ENCODE assay signal across 11 mouse cellular contexts in genomic region chr14:31431789-31432330, GRCm38 (mm10). TPM values are rescaled to one million over a fixed set of nuclear protein-coding genes. Genes with fewer than 3 reads are reported as not detected.
DNase-seq lines count a peak whose midpoint lies in the region; ATAC-seq and TF ChIP-seq lines count a peak whose summit lies in the region.
"Had no signal": no experiment of that assay in that cellular context is flagged by ENCODE, and none has a peak within 500 bp of the region (broad histone marks: within the 10 kb centered on the region; RNA-seq: fewer than 3 reads in every experiment).

No protein-coding gene starts in this region.

- 65% methylated on average over 3 of the region's 3 CpGs for WGBS in heart, embryonic 15.5 days
- WGBS in liver, embryonic 11.5 days = 30% methylated on average over 3 of the region's 3 CpGs
- WGBS in hindbrain, embryonic 11.5 days = 86% methylated on average over 3 of the region's 3 CpGs

- no peaks in the 10 kb centered on the region for H3K9me3 ChIP-seq in heart, embryonic 15.5 days (replicated peaks)
- no peaks in the 10 kb centered on the region for H3K9me3 ChIP-seq in liver, embryonic 11.5 days (ENCODE audit: control insufficient read depth, low read length)
- H3K9me3 ChIP-seq in hindbrain, embryonic 11.5 days (ENCODE audit: control insufficient read depth, low read length) = no peaks in the 10 kb centered on the region
- H3K9me3 ChIP-seq: limb, embryonic 15.5 days; neural tube, embryonic 13.5 days had no signal

- no peaks in the 10 kb centered on the region for H3K27me3 ChIP-seq in heart, embryonic 15.5 days
- H3K27me3 ChIP-seq in liver, embryonic 11.5 days (replicated peaks; ENCODE audit: control insufficient read depth, insufficient read depth, low read length) = peaks cover 8% of the 10 kb centered on the region; the same call in 1 of the 2 replicates
- H3K27me3 ChIP-seq in hindbrain, embryonic 11.5 days (ENCODE audit: control insufficient read depth, insufficient read depth, low read length) = no peaks in the 10 kb centered on the region
- H3K27me3 ChIP-seq: limb, embryonic 15.5 days; Patski had no signal

- H3K4me2 ChIP-seq in heart, embryonic 15.5 days = peak overlapping the region; percentile 41; the same call in 1 of the 2 replicates
- H3K4me2 ChIP-seq in liver, embryonic 11.5 days = peak overlapping the region; percentile 98
- H3K4me2 ChIP-seq in hindbrain, embryonic 11.5 days (replicated peaks; ENCODE audit: low read depth, low read length) = no peak overlapping the region
- H3K4me2 ChIP-seq: limb, embryonic 15.5 days had no signal

- H3K27ac ChIP-seq in layer of hippocampus, adult 2 months = peak overlapping the region; percentile 80
- peak overlapping the region; percentile 95 for H3K27ac ChIP-seq in brown adipose tissue, adult 24 weeks (replicated peaks; ENCODE audit: low read depth, low read length)
- H3K27ac ChIP-seq in heart, embryonic 15.5 days = 0 out of 2 replicates have a peak overlapping the region, but pooled peaks have one; percentile 29
- no peak overlapping the region for H3K27ac ChIP-seq in liver, embryonic 11.5 days (ENCODE audit: low read depth, low read length)
- H3K27ac ChIP-seq in hindbrain, embryonic 11.5 days (ENCODE audit: low read depth, low read length) = no peak overlapping the region
- H3K27ac ChIP-seq: neural tube, embryonic 13.5 days had no signal

- H3K36me3 ChIP-seq in heart, embryonic 15.5 days = 0 out of 2 replicates have a peak, but pooled peaks cover 4% of the 10 kb centered on the region
- H3K36me3 ChIP-seq in liver, embryonic 11.5 days (ENCODE audit: control insufficient read depth, insufficient read depth, low read length) = peaks cover 6% of the 10 kb centered on the region
- no peaks in the 10 kb centered on the region for H3K36me3 ChIP-seq in hindbrain, embryonic 11.5 days (ENCODE audit: control insufficient read depth, insufficient read depth, low read length)

- DNase-seq in layer of hippocampus, adult 2 months (ENCODE audit: low spot score in 2 of 2) = no peak
- DNase-seq in layer of hippocampus, adult 8-10 months (ENCODE audit: low spot score in 2 of 2) = no peak
- DNase-seq in liver, embryonic 11.5 days (ENCODE audit: low spot score) = no peak
- no peak for DNase-seq in embryo, embryonic 10 days (ENCODE audit: low spot score)
- no peak for DNase-seq in hindbrain, embryonic 11.5 days (ENCODE audit: low spot score)
- DNase-seq: gastrocnemius, postnatal 14 days had no signal

- H3K9ac ChIP-seq in heart, embryonic 15.5 days = no peak overlapping the region
- 0 out of 2 replicates have a peak overlapping the region, but pooled peaks have one; percentile 25 for H3K9ac ChIP-seq in liver, embryonic 11.5 days (ENCODE audit: low read depth, low read length)
- no peak overlapping the region for H3K9ac ChIP-seq in hindbrain, embryonic 11.5 days (ENCODE audit: low read depth, low read length)
- H3K9ac ChIP-seq: limb, embryonic 15.5 days; neural tube, embryonic 13.5 days had no signal

- ATAC-seq in heart, embryonic 15.5 days (replicated peaks; ENCODE audit: insufficient number of reproducible peaks, insufficient read depth, low FRiP score, low read depth) = no peak
- ATAC-seq in liver, embryonic 11.5 days (replicated peaks; ENCODE audit: low FRiP score) = no peak
- ATAC-seq in hindbrain, embryonic 11.5 days (ENCODE audit: low FRiP score) = no peak
- ATAC-seq: Patski had no signal

- H3K4me1 ChIP-seq in brown adipose tissue, adult 24 weeks (ENCODE audit: control insufficient read depth, insufficient read depth, insufficient read length, low read length) = peaks cover 34% of the 10 kb centered on the region
- peaks cover 63% of the 10 kb centered on the region for H3K4me1 ChIP-seq in heart, embryonic 15.5 days (replicated peaks)
- H3K4me1 ChIP-seq in liver, embryonic 11.5 days (replicated peaks; ENCODE audit: control insufficient read depth, insufficient read depth, low read length) = peaks cover 27% of the 10 kb centered on the region
- H3K4me1 ChIP-seq in hindbrain, embryonic 11.5 days (replicated peaks; ENCODE audit: control insufficient read depth, insufficient read depth, low read length) = no peaks in the 10 kb centered on the region; the same call in 1 of the 2 replicates

- no peak for TF ChIP-seq CTCF in layer of hippocampus, adult 2 months (conservative IDR thresholded peaks at IDR 0.05)

- H3K4me3 ChIP-seq in layer of hippocampus, adult 2 months = peak overlapping the region; percentile 11; the same call in 1 of the 2 replicates
- H3K4me3 ChIP-seq in brown adipose tissue, adult 24 weeks (ENCODE audit: insufficient read depth, low read depth, low read length) = no peak overlapping the region
- no peak overlapping the region for H3K4me3 ChIP-seq in heart, embryonic 15.5 days
- H3K4me3 ChIP-seq in liver, embryonic 11.5 days (ENCODE audit: low read depth, low read length) = peak overlapping the region; percentile 17; the same call in 1 of the 2 replicates
- H3K4me3 ChIP-seq in hindbrain, embryonic 11.5 days (ENCODE audit: low read depth, low read length) = no peak overlapping the region
- H3K4me3 ChIP-seq: limb, embryonic 15.5 days; neural tube, embryonic 13.5 days had no signal

RNA-seq across cellular contexts. Expression of gene Sh3bp5, which starts 4.0 kb away (rescaled TPM):
- total RNA-seq in layer of hippocampus, adult 2 months (2021) = 100 to 1,000 TPM; 147 to 158 TPM
- total RNA-seq in layer of hippocampus, adult 8-10 months (2022) = 100 to 1,000 TPM; 105 to 134 (median 117) TPM
- 65.9 and 67.5 TPM in 2 replicates for polyA plus RNA-seq in brown adipose tissue, adult 24 weeks (2012; ENCODE audit: insufficient read depth, insufficient read length, missing spikeins)
- 21.4 and 28.4 TPM in 2 replicates for polyA plus RNA-seq in heart, embryonic 15.5 days (2015; fragmentation: Nextera tagmentation; extraction: Ambion mirVana)
- 15.0 and 17.3 TPM in 2 replicates for polyA plus RNA-seq in liver, embryonic 11.5 days (2014; fragmentation: Nextera tagmentation; extraction: Ambion mirVana)
- polyA plus RNA-seq in hindbrain, embryonic 11.5 days (2014; fragmentation: Nextera tagmentation; extraction: Ambion mirVana) = 13.6 and 17.3 TPM in 2 replicates

Comparison
In these comparisons a context has a peak if more than half of its experiments do, and no peak if none do; other contexts are left out.
1. H3K27ac ChIP-seq: peak in layer of hippocampus, adult 2 months (single experiment), brown adipose tissue, adult 24 weeks (single experiment) and heart, embryonic 15.5 days (single experiment); none in liver, embryonic 11.5 days (single experiment) and hindbrain, embryonic 11.5 days (single experiment).
2. H3K4me3 ChIP-seq: peak in layer of hippocampus, adult 2 months (single experiment) and liver, embryonic 11.5 days (single experiment); none in brown adipose tissue, adult 24 weeks (single experiment), heart, embryonic 15.5 days (single experiment) and hindbrain, embryonic 11.5 days (single experiment).